Mouse (Mus musculus): ENCODE data around the gene Bloc1s1.

GRCm38 (mm10) chr10:128921251-128921650 lies 2.6 kb downstream of the Bloc1s1 start:
- no peak for TF ChIP-seq CTCF (IDR thresholded peaks at IDR 0.05; ENCODE audit: extremely low read depth, insufficient read length, insufficient replicate concordance, low read depth, low read length)
- no peak for TF ChIP-seq POLR2A (IDR thresholded peaks at IDR 0.05; ENCODE audit: low read depth, low read length)

Data from small intestine, adult 2 months (tissue).